Mouse (Mus musculus) lung, adult 2 months (tissue): Measurements from ENCODE around the gene AC131692.1.

Experiments used
- CTCF ChIP-seq: fragments of 200-500 bp; IDR thresholded peaks from 2 replicates; pipeline ENCODE4 v1.5.1; 2011; ENCODE audit warnings: mild to moderate bottlenecking, low read length, control low read depth; ENCODE audit not compliant: insufficient read depth
- POLR2A ChIP-seq: fragments of 200-500 bp; IDR thresholded peaks from 2 replicates; pipeline ENCODE4 v1.6.1; 2011; ENCODE audit warnings: low read depth, mild to moderate bottlenecking, control low read depth, low read length, borderline replicate concordance; ENCODE audit errors: extremely low read depth

DNA sequence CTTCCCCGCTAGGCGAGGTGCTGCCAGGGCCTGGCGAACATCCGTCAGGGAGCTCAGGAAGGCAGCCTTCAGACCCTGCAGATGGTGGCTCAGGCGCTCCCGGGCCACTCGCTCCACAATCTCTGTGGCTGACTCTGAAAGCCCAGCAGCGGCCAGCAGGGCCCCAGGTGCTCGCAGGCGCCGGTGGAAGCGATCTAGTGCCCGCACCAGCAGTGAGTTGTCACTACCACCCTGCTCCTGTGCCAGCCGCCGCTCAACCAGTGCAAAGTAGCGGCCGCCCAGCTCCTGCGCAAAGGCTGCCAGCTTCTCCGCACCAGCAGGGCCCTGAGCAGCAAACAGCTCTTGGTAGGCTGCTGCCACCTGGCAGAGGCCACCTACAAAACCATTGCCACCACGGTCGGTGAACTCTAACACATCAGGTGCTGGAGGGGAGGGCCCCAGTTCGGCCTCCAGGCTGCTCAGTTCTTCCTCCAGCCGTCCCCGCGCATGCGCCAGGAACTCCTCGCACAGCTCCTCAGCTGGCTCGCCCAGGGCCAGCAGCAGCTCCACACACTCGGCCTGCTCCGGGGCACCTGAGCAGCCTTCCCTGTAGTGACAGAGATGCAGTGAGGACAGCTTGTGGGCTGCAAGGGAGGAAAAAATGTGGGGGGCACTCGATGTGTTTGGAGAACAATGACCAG lies 23.5 kb upstream of the AC131692.1 start:
- TF ChIP-seq CTCF (no peak), POLR2A (no peak)
